Mouse (Mus musculus) liver, embryonic 16.5 days (tissue): ENCODE measurements around the gene Cyb561d2. TPM values are rescaled to one million over a fixed set of nuclear protein-coding genes. Genes with fewer than 3 reads are reported as not detected.
"Not testable (repeated sequence)": the region's sequence is repeated elsewhere in the genome, so short reads cannot be mapped to it uniquely, and the experiment has no call there.

Experiments used
- ATAC-seq: fragments of 200-750 bp; cut with Nextera tagmentation; 2 replicates; pipeline ENCODE4 v1.8.0; 2017; ENCODE audit warnings: low read depth, mild to moderate bottlenecking, moderate number of reproducible peaks, moderate library complexity
- H3K27ac ChIP-seq: fragments of 300-500 bp; sonication (generic); 2 replicates; pipeline ENCODE4 v1.5.1; 2014; ENCODE audit warnings: mild to moderate bottlenecking, low read length
- H3K27me3 ChIP-seq: fragments of 300-500 bp; sonication (generic); 2 replicates; pipeline ENCODE4 v1.6.1; 2014; ENCODE audit warnings: low read depth, low read length, mixed read lengths; ENCODE audit not compliant: control insufficient read depth, insufficient read depth
- H3K36me3 ChIP-seq: fragments of 300-500 bp; sonication (generic); 2 replicates; pipeline ENCODE4 v1.6.1; 2014; ENCODE audit warnings: mild to moderate bottlenecking; ENCODE audit not compliant: control insufficient read depth, insufficient read depth
- H3K4me1 ChIP-seq: fragments of 300-500 bp; sonication (generic); 2 replicates; pipeline ENCODE4 v1.6.1; 2014; ENCODE audit warnings: low read depth, low read length, mixed read lengths; ENCODE audit not compliant: control insufficient read depth
- H3K4me2 ChIP-seq: fragments of 300-500 bp; sonication (generic); 2 replicates; pipeline ENCODE4 v1.6.1; 2014; ENCODE audit warnings: low read depth, low read length, mixed read lengths
- H3K4me3 ChIP-seq: fragments of 300-500 bp; sonication (generic); 2 replicates; pipeline ENCODE4 v1.5.1; 2014; ENCODE audit warnings: low read depth, mild to moderate bottlenecking, low read length
- H3K9ac ChIP-seq: fragments of 300-500 bp; sonication (generic); 2 replicates; pipeline ENCODE4 v1.6.1; 2014; ENCODE audit warnings: low read depth, low read length
- H3K9me3 ChIP-seq: fragments of 300-500 bp; sonication (generic); replicated peaks from 2 replicates; pipeline ENCODE4 v1.6.1; 2016; ENCODE audit warnings: low read length; ENCODE audit not compliant: control insufficient read depth
- WGBS: fragments of 180-500 bp; shearing (Covaris S2); extraction: QIAGEN DNeasy Blood & Tissue Kit; methylation state at CpG from one replicate; pipeline ENCODE4 v1.1.7; 2014; ENCODE audit not compliant: insufficient replicate concordance; 5-methylcytosine and 5-hydroxymethylcytosine counted together
- polyA plus RNA-seq: library from polyadenylated mRNA; unstranded; fragments of >200 nt; fragmentation: Nextera tagmentation; extraction: Ambion mirVana; gene quantifications from 2 replicates; pipeline ENCODE4 v1.2.1, GENCODE M21; 2015

The Cyb561d2 gene
- polyA plus RNA-seq, 1 experiment from 2014 or later, result 11.2 TPM

GRCm38 (mm10) chr9:107575579-107576356 is 33.8 kb upstream of the Cyb561d2 start:
- peaks cover 4% of the 10 kb centered on the region for H3K36me3 ChIP-seq
- no peaks in the 10 kb centered on the region for H3K9me3 ChIP-seq
- H3K9ac ChIP-seq, result no peak overlapping the region
- whole genome bisulfite sequencing, result 71% methylated on average over 14 of the region's 14 CpGs
- H3K27me3 ChIP-seq, result no peaks in the 10 kb centered on the region
- H3K4me3 ChIP-seq, result no peak overlapping the region
- H3K27ac ChIP-seq, result peak overlapping the region; percentile 79
- peaks cover 56% of the 10 kb centered on the region for H3K4me1 ChIP-seq
- H3K4me2 ChIP-seq, result no peak overlapping the region
- no peak for ATAC-seq

GRCm38 (mm10) chr9:107573774-107574173 is 31.8 kb upstream of the Cyb561d2 start:
- peaks cover 59% of the 10 kb centered on the region for H3K4me1 ChIP-seq
- H3K4me2 ChIP-seq, H3K27me3 ChIP-seq, ATAC-seq, H3K27ac ChIP-seq, H3K9ac ChIP-seq, H3K9me3 ChIP-seq, H3K4me3 ChIP-seq, H3K36me3 ChIP-seq: not testable (repeated sequence)
- WGBS, result 76% methylated on average over 6 of the region's 6 CpGs

- peak overlapping the region; percentile 92 for H3K27ac ChIP-seq
- peak overlapping the region; percentile 81 for H3K4me2 ChIP-seq
Measured at GRCm38 (mm10) chr9:107572327-107572662, 30.3 kb upstream of the Cyb561d2 start.

GRCm38 (mm10) chr9:107571534-107572326 is 29.7 kb upstream of the Cyb561d2 start:
- 72% methylated on average over 22 of the region's 22 CpGs for WGBS
- no peaks in the 10 kb centered on the region for H3K9me3 ChIP-seq
- H3K27ac ChIP-seq, result peak overlapping the region; percentile 92
- H3K27me3 ChIP-seq, result no peaks in the 10 kb centered on the region
- peak overlapping the region; percentile 74 for H3K4me3 ChIP-seq
- ATAC-seq, result peak; percentile 30
- H3K9ac ChIP-seq, result peak overlapping the region; percentile 80
- H3K36me3 ChIP-seq, result peaks cover 4% of the 10 kb centered on the region
- peaks cover 67% of the 10 kb centered on the region for H3K4me1 ChIP-seq
- H3K4me2 ChIP-seq, result peak overlapping the region; percentile 81

More at GRCm38 (mm10) chr9:107572327-107572662, 30.3 kb upstream of the Cyb561d2 start:
- H3K9ac ChIP-seq, result peak overlapping the region; percentile 80
- H3K4me3 ChIP-seq, result no peak overlapping the region
- WGBS, result 86% methylated on average over 2 of the region's 2 CpGs
- ATAC-seq, result no peak
- H3K4me1 ChIP-seq, result peaks cover 67% of the 10 kb centered on the region
- no peaks in the 10 kb centered on the region for H3K9me3 ChIP-seq
- H3K36me3 ChIP-seq, result peaks cover 4% of the 10 kb centered on the region
- H3K27me3 ChIP-seq, result no peaks in the 10 kb centered on the region

- Histone ChIP-seq H3K4me2 (peak overlapping the region; percentile 81), H3K9me3 (no peaks in the 10 kb centered on the region), H3K36me3 (peaks cover 4% of the 10 kb centered on the region), H3K4me3 (peak overlapping the region; percentile 74), H3K9ac (peak overlapping the region; percentile 80), H3K4me1 (peaks cover 68% of the 10 kb centered on the region), H3K27ac (peak overlapping the region; percentile 92), H3K27me3 (no peaks in the 10 kb centered on the region)
- ATAC-seq, result peak; percentile 69
- WGBS, result 30% methylated on average over 21 of the region's 21 CpGs
Measured at GRCm38 (mm10) chr9:107570845-107571244, 28.9 kb upstream of the Cyb561d2 start.

- Histone ChIP-seq H3K4me1 (peaks cover 67% of the 10 kb centered on the region), H3K9me3 (no peaks in the 10 kb centered on the region), H3K27ac (peak overlapping the region; percentile 92), H3K36me3 (peaks cover 4% of the 10 kb centered on the region), H3K4me2 (peak overlapping the region; percentile 81), H3K9ac (peak overlapping the region; percentile 80), H3K4me3 (peak overlapping the region; percentile 74), H3K27me3 (no peaks in the 10 kb centered on the region)
- ATAC-seq, result no peak
- 61% methylated on average over 13 of the region's 13 CpGs for WGBS
Measured at GRCm38 (mm10) chr9:107570016-107570415, 28.0 kb upstream of the Cyb561d2 start.

GRCm38 (mm10) chr9:107569270-107569669 is 27.3 kb upstream of the Cyb561d2 start:
- peak overlapping the region; percentile 74 for H3K4me3 ChIP-seq
- H3K9ac ChIP-seq, result peak overlapping the region; percentile 80
- H3K9me3 ChIP-seq, result no peaks in the 10 kb centered on the region
- peak overlapping the region; percentile 92 for H3K27ac ChIP-seq
- no peaks in the 10 kb centered on the region for H3K27me3 ChIP-seq
- peaks cover 69% of the 10 kb centered on the region for H3K4me1 ChIP-seq
- peak overlapping the region; percentile 81 for H3K4me2 ChIP-seq
- peak; percentile 2 for ATAC-seq
- under 1% methylated on average over 23 of the region's 23 CpGs for WGBS
- peaks cover 4% of the 10 kb centered on the region for H3K36me3 ChIP-seq

- Histone ChIP-seq H3K27ac (peak overlapping the region; percentile 92), H3K27me3 (no peaks in the 10 kb centered on the region), H3K4me3 (peak overlapping the region; percentile 74), H3K4me2 (peak overlapping the region; percentile 81), H3K9me3 (no peaks in the 10 kb centered on the region), H3K36me3 (peaks cover 4% of the 10 kb centered on the region), H3K4me1 (peaks cover 75% of the 10 kb centered on the region), H3K9ac (peak overlapping the region; percentile 80)
- ATAC-seq, result peak; percentile 76
- under 1% methylated on average over 41 of the region's 41 CpGs for WGBS
Measured at GRCm38 (mm10) chr9:107568331-107569261, 26.6 kb upstream of the Cyb561d2 start.
